Mouse (Mus musculus): ENCODE results near the gene Mtrf1l. TPM values are rescaled to one million over a fixed set of nuclear protein-coding genes. Genes with fewer than 3 reads are reported as not detected.

The Mtrf1l gene
- 9.3 and 10.0 TPM in 2 replicates for polyA plus RNA-seq (2016; fragmentation: Nextera tagmentation; extraction: Ambion mirVana)

DNA sequence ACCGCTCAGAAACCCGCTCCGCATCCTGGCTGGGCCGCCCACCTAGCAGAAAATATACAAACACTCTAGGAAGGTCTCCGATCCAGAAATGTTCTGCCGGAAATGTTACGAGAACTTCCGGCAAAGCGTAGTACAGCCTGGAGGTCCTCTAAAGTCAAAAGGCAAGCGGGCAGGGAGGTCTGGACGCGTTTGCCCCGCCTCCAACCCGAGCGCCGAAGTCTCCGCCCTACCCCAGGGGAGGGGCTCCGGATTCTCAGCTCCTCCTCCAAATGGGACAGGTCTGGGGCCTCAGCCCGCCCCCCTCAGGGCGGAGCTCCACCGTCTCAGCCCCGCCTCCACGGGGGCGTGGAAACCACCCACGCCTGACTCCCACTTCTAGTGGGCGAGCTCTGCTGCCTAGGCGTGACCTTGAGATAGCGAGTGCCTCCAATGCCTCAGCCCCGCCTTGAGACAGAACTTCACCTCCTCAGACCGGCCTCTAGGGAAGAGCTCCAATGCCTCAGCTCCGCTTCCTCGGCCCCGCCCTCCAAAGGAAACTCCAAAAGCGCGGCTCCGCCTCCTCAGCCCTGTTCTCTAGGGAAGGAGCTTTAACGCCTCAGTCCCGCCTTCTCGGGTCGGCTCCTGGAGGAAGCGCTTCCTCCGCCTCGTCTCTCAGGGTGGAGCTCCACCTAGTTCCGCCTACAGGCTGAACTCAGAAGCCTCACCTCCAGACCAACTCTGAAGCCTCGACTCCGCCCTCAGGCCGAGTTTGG lies at the start of gene Mtrf1l:
Gene Mtrf1l, minus strand, starts transcription at position 171 of the 752 bp plus-strand sequence.
- peak within 1 kb of the TSS; percentile 96 for H3K4me2 ChIP-seq
- H3K4me1 ChIP-seq = peaks cover 45% of the 10 kb centered on the region
- no peaks in the 10 kb centered on the region for H3K9me3 ChIP-seq (replicated peaks)
- peak; percentile 95 for ATAC-seq
- peaks cover 33% of the 10 kb centered on the region for H3K36me3 ChIP-seq
- peak within 1 kb of the TSS; percentile 90 for H3K9ac ChIP-seq
- H3K27ac ChIP-seq = peak within 1 kb of the TSS; percentile 92
- under 1% methylated on average over 47 of the region's 47 CpGs for WGBS (ENCODE audit: insufficient replicate concordance)
- peak within 1 kb of the TSS; percentile 86 for H3K4me3 ChIP-seq
- no peaks in the 10 kb centered on the region for H3K27me3 ChIP-seq (replicated peaks)

DNA sequence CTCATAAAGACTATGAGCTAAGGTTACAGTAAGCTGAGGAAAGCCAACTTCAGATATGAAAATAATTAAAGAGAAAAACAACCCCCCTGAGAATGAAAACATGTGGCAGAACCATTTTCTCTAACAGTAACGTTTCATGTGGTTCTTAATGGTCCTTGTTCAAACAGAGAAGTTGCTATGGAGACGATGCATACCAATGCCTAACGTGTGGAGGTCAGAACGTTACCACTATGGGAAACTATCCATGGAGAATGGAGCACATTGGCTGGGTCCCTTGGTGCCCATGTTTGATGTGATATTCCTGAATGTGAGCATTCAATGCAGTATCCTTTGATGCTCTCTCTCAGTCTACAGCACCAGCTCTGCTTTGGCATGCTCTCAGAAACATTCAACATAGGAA lies 47.4 kb upstream of the Mtrf1l start:
- Histone ChIP-seq H3K4me3 (no peak overlapping the region), H3K9me3 (replicated peaks) (no peaks in the 10 kb centered on the region), H3K4me1 (no peaks in the 10 kb centered on the region), H3K9ac (no peak overlapping the region), H3K27me3 (replicated peaks) (no peaks in the 10 kb centered on the region), H3K27ac (no peak overlapping the region), H3K4me2 (no peak overlapping the region), H3K36me3 (no peaks in the 10 kb centered on the region)
- ATAC-seq = no peak
- WGBS (ENCODE audit: insufficient replicate concordance) = 49% methylated on average over 4 of the region's 4 CpGs

DNA sequence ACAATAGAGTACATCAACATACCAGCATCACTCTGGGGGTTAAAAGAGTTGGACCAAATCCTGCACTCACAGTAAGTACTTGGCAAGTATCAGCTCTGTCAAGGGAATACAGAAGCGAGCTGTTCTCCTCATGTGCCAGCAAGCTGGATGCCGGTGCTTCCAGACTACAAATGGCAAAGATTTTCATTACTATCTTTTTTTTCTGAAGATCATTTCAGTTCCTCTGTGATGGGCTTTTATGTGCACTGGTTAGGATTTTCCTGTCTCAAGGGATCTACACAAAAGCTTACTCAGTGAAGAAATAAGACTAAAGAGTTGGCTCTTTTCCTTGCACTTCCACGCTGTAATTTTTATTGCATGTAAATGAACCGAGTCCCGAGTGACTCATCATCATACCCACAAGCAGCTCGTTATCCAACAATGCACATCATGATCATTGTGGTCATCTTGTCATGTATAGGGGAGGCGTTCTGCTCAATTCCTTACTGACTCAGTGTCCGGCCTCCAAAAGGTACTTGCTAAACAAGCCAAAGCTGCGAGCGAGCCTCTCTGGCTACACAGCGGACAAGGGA lies 44.4 kb upstream of the Mtrf1l start:
- WGBS (ENCODE audit: insufficient replicate concordance) = 76% methylated on average over 11 of the region's 11 CpGs
- no peak overlapping the region for H3K4me3 ChIP-seq
- no peak overlapping the region for H3K9ac ChIP-seq
- no peak overlapping the region for H3K4me2 ChIP-seq
- H3K4me1 ChIP-seq = no peaks in the 10 kb centered on the region
- no peak for ATAC-seq
- no peak overlapping the region for H3K27ac ChIP-seq
- H3K36me3 ChIP-seq = no peaks in the 10 kb centered on the region
- no peaks in the 10 kb centered on the region for H3K9me3 ChIP-seq (replicated peaks)
- H3K27me3 ChIP-seq (replicated peaks) = no peaks in the 10 kb centered on the region

DNA sequence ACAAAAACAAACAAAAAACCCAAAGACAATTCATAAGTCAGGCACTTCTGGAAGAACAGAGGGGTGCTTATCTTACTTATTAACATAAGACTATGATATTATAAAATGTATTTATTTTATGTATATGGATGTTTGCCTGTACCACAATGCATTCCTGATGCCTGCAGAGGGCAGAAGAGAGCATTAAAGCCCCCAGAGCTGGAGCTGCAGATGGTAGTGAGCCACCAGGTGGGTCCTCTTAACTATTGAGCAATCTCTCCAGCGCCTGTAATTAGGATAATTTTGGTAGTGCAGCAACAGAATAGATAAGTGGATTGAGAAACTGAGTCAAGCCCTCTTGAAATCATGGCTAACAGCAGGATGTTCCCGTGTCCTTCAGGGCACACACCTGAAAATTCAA lies 42.3 kb upstream of the Mtrf1l start:
- no peak overlapping the region for H3K4me3 ChIP-seq
- H3K27me3 ChIP-seq (replicated peaks) = no peaks in the 10 kb centered on the region
- H3K9me3 ChIP-seq (replicated peaks) = no peaks in the 10 kb centered on the region
- H3K4me2 ChIP-seq = no peak overlapping the region
- no peak overlapping the region for H3K9ac ChIP-seq
- no peak overlapping the region for H3K27ac ChIP-seq
- no peak for ATAC-seq
- H3K36me3 ChIP-seq = no peaks in the 10 kb centered on the region
- 26% methylated on average over 2 of the region's 2 CpGs for WGBS (ENCODE audit: insufficient replicate concordance)
- no peaks in the 10 kb centered on the region for H3K4me1 ChIP-seq

DNA sequence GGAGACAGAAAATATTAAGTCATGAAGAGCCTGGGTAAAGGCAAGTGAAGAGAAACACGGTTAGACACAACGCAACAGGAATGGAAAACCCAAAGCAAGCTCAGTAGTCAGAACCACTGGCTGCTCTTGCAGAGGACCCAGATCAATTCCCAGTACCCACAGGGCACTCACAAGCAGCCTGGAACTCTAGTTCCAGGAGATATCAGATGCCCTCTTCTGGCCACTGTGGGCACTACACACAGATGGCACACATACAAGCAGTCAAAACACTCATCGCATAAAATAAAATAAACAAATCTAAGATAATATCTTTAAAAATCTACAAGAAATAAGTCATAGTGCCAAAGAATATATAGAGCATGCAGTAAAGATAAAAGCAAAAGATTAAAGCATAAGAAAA lies 39.0 kb upstream of the Mtrf1l start:
- H3K4me3 ChIP-seq = no peak overlapping the region
- no peaks in the 10 kb centered on the region for H3K36me3 ChIP-seq
- H3K27ac ChIP-seq = no peak overlapping the region
- H3K9me3 ChIP-seq (replicated peaks) = no peaks in the 10 kb centered on the region
- no peaks in the 10 kb centered on the region for H3K4me1 ChIP-seq
- H3K27me3 ChIP-seq (replicated peaks) = no peaks in the 10 kb centered on the region
- H3K9ac ChIP-seq = no peak overlapping the region
- whole genome bisulfite sequencing (ENCODE audit: insufficient replicate concordance) = 79% methylated on average over 3 of the region's 3 CpGs
- H3K4me2 ChIP-seq = no peak overlapping the region
- ATAC-seq = no peak

DNA sequence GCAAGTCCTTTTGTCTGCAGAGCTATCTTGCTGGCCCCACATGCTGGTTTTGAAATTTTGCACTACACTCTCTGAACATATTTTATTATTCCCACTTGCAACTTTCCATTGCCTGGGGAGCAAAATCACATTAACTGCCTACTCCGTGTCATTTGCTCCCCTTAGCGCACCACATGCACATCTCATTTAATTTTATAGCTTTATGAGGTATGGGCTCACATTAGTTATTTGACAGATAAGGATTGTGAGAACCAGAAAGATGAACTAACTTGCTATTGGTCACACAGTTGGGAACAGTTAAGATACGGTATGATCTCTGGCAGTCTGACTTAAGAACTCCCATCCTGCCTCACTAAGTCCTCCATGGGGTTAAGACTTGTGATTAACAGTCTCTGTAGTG lies 37.1 kb upstream of the Mtrf1l start:
- Histone ChIP-seq H3K9me3 (replicated peaks) (no peaks in the 10 kb centered on the region), H3K27me3 (replicated peaks) (no peaks in the 10 kb centered on the region), H3K4me1 (no peaks in the 10 kb centered on the region), H3K36me3 (no peaks in the 10 kb centered on the region), H3K27ac (no peak overlapping the region), H3K9ac (no peak overlapping the region), H3K4me3 (no peak overlapping the region), H3K4me2 (no peak overlapping the region)
- WGBS (ENCODE audit: insufficient replicate concordance) = 80% methylated on average over 3 of the region's 3 CpGs
- ATAC-seq = no peak

DNA sequence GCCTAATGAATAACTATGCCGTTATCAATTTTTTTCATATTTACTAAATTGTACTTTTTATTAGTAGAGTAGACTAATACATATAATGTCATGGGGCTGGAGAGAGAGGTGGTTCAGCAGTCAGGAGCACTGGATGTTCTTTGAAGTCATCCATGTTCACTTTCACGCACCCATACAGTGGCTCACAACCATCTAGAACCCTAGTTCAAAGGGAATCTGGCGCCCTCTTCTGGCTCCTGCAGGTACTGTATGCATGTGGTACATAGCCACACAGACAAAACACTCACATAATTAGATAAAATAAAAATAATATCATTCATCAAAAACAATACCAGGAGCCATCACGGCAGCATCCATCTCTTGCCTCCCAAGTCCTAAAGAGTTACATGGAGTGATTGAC lies 36.0 kb upstream of the Mtrf1l start:
- no peak for ATAC-seq
- Histone ChIP-seq H3K4me2 (no peak overlapping the region), H3K36me3 (no peaks in the 10 kb centered on the region), H3K27ac (no peak overlapping the region), H3K9ac (no peak overlapping the region), H3K9me3 (replicated peaks) (no peaks in the 10 kb centered on the region), H3K4me3 (no peak overlapping the region), H3K4me1 (no peaks in the 10 kb centered on the region), H3K27me3 (replicated peaks) (no peaks in the 10 kb centered on the region)
- 60% methylated on average over 4 of the region's 4 CpGs for WGBS (ENCODE audit: insufficient replicate concordance)

DNA sequence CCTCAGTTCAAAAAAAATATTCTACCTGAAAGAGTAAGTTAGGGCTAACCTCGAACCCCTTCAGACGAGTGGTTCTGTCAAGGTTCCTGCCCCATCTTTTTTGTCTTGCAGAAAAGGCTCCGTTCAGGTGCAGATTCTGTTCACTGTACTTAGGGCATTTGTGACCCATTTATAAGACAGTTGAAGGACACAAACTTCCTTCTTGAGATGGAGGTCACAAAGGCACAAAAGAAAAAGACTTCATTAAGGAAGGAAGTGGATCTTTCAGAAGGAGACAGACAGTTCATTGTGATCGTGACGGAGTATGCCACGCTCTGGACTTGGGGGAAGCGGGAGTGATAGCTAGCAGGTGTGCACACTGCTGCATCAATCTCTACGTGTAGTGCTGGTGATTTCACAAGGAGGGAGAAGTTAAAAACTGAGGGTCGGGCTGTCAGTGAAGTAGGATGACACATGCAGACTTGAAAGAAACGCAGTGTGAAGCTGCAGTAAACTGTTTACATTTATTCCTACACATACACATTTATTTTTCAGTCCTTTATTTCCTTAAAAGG lies 34.4 kb upstream of the Mtrf1l start:
- H3K36me3 ChIP-seq = no peaks in the 10 kb centered on the region
- no peak overlapping the region for H3K9ac ChIP-seq
- H3K27ac ChIP-seq = no peak overlapping the region
- no peaks in the 10 kb centered on the region for H3K27me3 ChIP-seq (replicated peaks)
- ATAC-seq = no peak
- H3K4me1 ChIP-seq = no peaks in the 10 kb centered on the region
- no peak overlapping the region for H3K4me3 ChIP-seq
- WGBS (ENCODE audit: insufficient replicate concordance) = 45% methylated on average over 10 of the region's 10 CpGs
- no peaks in the 10 kb centered on the region for H3K9me3 ChIP-seq (replicated peaks)
- H3K4me2 ChIP-seq = no peak overlapping the region

DNA sequence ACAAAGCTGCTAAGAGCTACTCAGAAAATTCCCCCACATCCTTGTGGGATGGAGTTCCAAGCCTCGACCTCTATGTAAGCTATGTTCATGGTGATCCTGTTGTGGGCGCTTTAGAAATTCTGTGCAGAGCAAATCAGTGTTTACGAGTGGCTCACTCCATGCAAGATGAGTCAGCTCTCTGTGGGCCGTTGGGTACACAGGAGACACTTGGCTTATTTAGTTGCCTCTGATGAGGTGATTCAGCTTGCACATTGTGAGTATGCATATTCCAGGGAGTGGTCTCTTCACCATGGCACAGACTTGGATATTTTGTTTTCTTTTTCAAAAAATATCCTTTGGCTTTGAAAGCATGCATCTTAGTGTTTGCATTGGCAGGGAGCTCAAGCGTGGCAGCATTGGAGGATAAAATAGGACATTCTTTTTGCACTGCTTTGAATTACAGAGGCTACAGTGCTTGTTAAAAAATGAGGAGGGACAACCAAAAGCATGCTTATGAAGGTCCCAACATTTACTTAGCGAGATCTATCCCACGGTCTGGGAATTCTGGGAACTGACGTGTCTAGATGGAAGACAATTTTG lies 29.7 kb upstream of the Mtrf1l start:
- Histone ChIP-seq H3K9ac (no peak overlapping the region), H3K4me1 (no peaks in the 10 kb centered on the region), H3K36me3 (no peaks in the 10 kb centered on the region), H3K27me3 (replicated peaks) (no peaks in the 10 kb centered on the region), H3K4me2 (no peak overlapping the region), H3K27ac (no peak overlapping the region), H3K9me3 (replicated peaks) (no peaks in the 10 kb centered on the region), H3K4me3 (no peak overlapping the region)
- ATAC-seq = no peak
- 71% methylated on average over 8 of the region's 8 CpGs for WGBS (ENCODE audit: insufficient replicate concordance)

DNA sequence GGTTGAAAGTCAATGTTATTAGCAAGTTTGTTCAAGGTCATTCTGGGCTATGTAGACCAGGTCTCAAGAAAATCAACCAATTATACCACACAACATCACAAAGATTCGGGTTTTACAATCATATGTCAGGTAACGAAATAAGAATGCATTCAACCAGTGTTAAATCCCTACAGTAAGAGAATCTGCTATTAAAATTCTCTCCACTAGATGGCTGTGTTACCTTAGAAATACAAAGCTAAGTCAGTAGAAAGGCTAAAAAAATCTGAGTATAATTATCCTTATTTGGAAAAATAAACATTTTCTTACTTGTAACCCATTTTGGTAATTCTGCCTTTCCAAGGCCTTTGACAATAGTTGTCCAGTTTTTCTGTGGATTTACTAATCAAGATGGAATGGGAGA lies 23.2 kb upstream of the Mtrf1l start:
- 22% methylated on average over 2 of the region's 2 CpGs for WGBS (ENCODE audit: insufficient replicate concordance)
- H3K27ac ChIP-seq = no peak overlapping the region
- H3K4me1 ChIP-seq = no peaks in the 10 kb centered on the region
- ATAC-seq = no peak
- H3K27me3 ChIP-seq (replicated peaks) = no peaks in the 10 kb centered on the region
- H3K36me3 ChIP-seq = no peaks in the 10 kb centered on the region
- H3K9ac ChIP-seq = no peak overlapping the region
- H3K4me2 ChIP-seq = no peak overlapping the region
- no peaks in the 10 kb centered on the region for H3K9me3 ChIP-seq (replicated peaks)
- H3K4me3 ChIP-seq = no peak overlapping the region

DNA sequence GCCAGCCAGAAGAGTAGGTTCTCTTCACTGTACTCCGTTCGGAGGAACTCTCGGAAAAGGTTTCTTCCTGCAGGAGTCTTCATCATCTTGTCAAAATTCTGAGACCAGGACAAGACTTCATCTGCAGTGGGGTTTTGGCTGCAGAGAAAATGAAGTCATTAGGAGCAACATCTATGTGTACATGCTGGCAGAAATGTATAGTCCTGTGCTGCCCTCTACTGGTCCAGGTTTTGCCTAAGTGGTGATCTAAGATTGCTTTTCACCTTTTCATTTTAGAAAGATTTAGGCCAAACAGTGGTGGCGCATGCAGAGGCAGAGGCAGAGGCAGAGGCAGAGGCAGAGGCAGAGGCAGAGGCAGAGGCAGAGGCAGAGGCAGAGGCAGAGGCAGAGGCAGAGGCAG lies 17.7 kb upstream of the Mtrf1l start:
- Histone ChIP-seq H3K36me3 (no peaks in the 10 kb centered on the region), H3K27me3 (replicated peaks) (no peaks in the 10 kb centered on the region), H3K4me3 (no peak overlapping the region), H3K27ac (no peak overlapping the region), H3K9me3 (replicated peaks) (no peaks in the 10 kb centered on the region), H3K4me2 (no peak overlapping the region), H3K9ac (no peak overlapping the region), H3K4me1 (no peaks in the 10 kb centered on the region)
- ATAC-seq = no peak
- WGBS (ENCODE audit: insufficient replicate concordance) = 66% methylated on average over 4 of the region's 4 CpGs

DNA sequence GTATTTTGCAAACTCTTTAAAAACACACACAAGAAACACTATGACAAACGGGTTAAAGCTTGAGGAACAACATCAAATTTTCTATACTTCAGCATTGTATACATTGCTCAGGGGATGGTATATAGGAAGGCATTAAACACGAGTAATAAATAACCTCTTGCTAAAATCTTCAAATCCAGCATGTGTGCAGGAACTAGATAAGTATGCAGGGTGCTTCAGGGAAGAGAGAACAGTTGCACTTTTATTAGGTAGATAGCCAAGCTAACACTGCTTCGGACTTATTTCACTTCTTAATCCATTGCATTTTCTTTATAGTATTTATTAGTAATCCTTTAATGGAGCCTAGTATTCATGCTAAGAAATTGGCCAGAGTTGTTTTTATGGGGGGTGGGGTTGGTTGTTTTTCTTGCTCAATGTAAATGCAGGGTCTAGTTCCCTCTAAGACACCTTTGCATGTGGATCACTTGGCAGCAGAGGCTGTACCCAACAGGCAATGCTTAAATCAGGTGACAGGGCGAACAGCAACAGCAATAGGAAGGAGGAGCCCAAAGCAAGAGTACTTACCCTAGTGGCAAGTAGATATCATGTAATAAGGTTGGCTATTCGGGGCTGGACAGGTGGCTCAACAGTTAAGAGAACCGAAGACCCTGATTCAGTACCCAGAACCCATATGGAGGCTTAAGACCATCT lies 2.8 kb upstream of the Mtrf1l start:
- Histone ChIP-seq H3K27me3 (replicated peaks) (no peaks in the 10 kb centered on the region), H3K9ac (no peak overlapping the region), H3K9me3 (replicated peaks) (no peaks in the 10 kb centered on the region), H3K4me3 (no peak overlapping the region), H3K36me3 (peaks cover 11% of the 10 kb centered on the region), H3K27ac (no peak overlapping the region), H3K4me2 (peak overlapping the region; percentile 8; the same call in 1 of the 2 replicates), H3K4me1 (peaks cover 32% of the 10 kb centered on the region)
- ATAC-seq = no peak
- 39% methylated on average over 6 of the region's 6 CpGs for WGBS (ENCODE audit: insufficient replicate concordance)
